Mouse (Mus musculus): ENCODE results near the gene Wdr90.

DNA sequence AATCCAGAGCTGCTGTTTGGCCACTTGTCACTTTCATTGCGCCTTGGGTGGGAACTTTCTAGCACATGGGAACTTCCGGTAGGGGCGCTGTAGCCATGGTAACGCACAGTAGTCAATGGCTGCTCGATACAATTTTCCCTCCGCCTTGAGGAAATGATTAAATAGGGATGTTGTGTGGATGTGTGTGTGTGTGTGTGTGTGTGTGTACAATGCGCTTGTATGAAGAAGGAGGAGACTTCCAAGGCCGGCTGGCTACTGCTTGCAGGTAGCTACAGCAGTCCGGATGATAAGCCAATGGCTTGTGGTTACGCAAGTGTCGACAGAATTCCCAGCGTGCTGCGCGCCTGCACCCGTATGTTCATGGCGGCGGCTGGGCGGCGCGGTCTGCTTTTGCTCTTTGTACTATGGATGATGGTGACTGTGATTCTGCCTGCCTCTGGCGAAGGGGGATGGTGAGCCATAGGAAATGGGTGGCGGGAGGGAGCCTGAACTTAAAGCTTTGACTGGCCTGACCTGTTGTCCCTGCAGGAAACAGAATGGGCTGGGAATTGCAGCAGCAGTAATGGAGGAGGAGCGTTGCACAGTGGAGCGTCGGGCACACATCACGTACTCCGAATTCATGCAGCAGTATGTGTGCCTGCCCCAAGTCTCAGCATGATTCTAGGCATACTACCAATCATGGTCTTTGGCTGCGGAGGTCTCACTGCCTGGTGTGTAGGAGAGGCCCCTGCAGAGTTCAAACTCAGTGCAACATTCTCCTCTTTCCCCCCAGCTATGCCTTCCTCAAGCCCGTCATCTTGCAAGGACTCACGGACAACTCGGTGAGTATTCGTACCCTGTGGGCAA is 32.4 kb downstream of the Wdr90 start, which contains the start of gene Jmjd8:
- TF ChIP-seq CTCF (IDR thresholded peaks at IDR 0.05; ENCODE audit: borderline replicate concordance, insufficient read depth, low read length), result peak; percentile 10; the same call in 1 of the 2 replicates
- TF ChIP-seq POLR2A (IDR thresholded peaks at IDR 0.05; ENCODE audit: low read depth, low read length), result peak; percentile 86

Data from embryonic fibroblast, embryonic 13.5 days (primary cell).